Mouse (Mus musculus): Measurements from ENCODE around the gene Smco3. TPM values are rescaled to one million over a fixed set of nuclear protein-coding genes. Genes with fewer than 3 reads are reported as not detected.

Gene Smco3
- total RNA-seq, 2 experiments from 2014 or later, result not detected

DNA sequence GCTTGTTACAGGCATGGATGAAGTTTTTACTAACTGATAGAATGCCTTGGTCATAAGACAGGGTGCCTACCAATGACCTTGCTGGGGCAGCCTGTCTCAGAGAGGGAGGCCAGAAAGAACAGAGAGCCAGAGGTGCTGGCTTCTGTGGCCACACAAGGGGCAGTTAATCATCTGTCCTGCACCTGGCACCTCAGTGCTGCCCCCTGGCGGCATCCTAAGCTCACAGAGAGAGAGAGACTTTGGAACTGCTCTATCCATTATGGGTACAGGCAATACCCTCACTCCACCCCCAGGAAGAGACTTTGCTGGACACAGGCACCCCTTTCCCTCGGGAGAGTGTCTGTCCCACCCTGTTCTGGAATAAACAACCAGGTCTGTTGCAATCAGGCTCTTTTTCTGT lies 12.5 kb upstream of the Smco3 start:
- DNase-seq (ENCODE audit: low spot score), result peak; percentile 20
- intact Hi-C loops (cut with DNase I), result no loop called here

DNA sequence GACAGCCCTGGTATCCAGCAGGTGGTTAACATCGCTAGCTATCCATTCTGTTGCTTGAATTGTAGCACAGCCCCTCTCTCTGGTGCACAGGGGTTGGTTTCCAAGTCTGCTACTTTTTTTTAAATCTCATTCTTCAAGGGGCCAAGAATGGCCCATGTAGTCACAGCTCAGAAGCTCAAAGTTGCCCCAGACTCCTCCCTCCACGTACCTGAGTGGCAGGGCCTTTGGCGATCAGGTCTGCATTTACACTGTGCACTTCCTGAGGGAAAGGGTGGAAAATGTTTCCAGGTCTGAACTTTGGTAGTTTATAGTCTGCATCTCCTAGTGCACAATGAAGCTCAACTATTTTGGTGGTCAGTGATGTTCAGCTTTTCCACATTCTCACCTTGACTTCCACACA lies 12.0 kb upstream of the Smco3 start:
- intact Hi-C loops (cut with DNase I), result no loop called here
- no peak for DNase-seq (ENCODE audit: low spot score)

GRCm38 (mm10) chr6:136845706-136846480 lies 10.6 kb upstream of the Smco3 start:
- no peak for DNase-seq (ENCODE audit: low spot score)

GRCm38 (mm10) chr6:136844903-136845302 lies 9.7 kb upstream of the Smco3 start:
- intact Hi-C loops (cut with DNase I), result no loop called here
- DNase-seq (ENCODE audit: low spot score), result no peak

More at GRCm38 (mm10) chr6:136845706-136846480, 10.6 kb upstream of the Smco3 start:
- intact Hi-C loops (cut with DNase I), result no loop called here

DNA sequence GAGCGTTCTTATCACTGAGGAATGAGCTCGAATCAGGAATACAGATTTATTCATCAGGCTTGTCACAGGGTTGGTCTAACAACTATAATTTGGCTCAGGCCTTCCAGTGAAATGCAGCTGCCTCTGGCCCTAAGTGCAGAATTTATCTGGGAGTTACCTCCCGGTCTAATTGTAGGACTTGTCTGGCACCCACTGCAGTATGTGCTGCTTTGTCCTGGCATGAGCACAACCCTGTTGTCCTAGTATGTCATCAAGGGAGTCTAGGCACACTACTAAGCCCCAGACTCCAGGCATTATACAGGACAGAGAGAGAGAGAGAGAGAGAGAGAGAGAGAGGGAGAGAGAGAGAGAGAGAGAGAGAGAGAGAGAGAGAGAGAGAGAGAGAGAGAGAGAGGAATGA lies 2.1 kb upstream of the Smco3 start:
- intact Hi-C loops (cut with DNase I), result no loop called here
- no peak for DNase-seq (ENCODE audit: low spot score)

GRCm38 (mm10) chr6:136831712-136832111 lies 3.5 kb downstream of the Smco3 start:
- DNase-seq (ENCODE audit: low spot score), result no peak
- intact Hi-C loops (cut with DNase I), result no loop called here

DNA sequence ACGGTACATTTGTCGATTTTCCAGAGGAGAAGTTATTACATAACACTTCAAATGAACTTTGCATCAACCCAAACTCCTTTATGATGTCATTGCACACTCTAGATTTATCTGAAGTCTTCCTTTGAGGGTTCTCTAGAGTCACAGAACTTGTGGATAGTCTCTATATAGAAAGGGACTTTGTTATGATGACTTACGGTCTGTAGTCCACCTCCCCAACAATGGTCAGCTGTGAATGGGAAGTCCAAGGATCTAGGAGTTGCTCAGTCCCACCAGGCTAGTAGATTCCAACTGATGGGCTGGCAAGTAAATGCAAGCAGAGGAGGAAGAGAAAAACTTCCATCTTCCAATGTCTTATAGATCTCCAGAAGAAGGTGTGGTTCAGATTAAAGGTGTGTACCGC lies 6.6 kb downstream of the Smco3 start:
- DNase-seq (ENCODE audit: low spot score), result no peak
- intact Hi-C loops (cut with DNase I), result no loop called here

- intact Hi-C loops (cut with DNase I), result loop anchor here (1.0 kb wide), 1 partner anchor 24 kb away; the partner anchor contains the start of gene Hist4h4
- DNase-seq (ENCODE audit: low spot score), result peak; percentile 94
These were observed 7.2 kb downstream of the Smco3 start, which contains the start of gene Wbp11 for GRCm38 (mm10) chr6:136827881-136828561. Gene Wbp11 (minus strand): TSS chr6:136828233.

DNA sequence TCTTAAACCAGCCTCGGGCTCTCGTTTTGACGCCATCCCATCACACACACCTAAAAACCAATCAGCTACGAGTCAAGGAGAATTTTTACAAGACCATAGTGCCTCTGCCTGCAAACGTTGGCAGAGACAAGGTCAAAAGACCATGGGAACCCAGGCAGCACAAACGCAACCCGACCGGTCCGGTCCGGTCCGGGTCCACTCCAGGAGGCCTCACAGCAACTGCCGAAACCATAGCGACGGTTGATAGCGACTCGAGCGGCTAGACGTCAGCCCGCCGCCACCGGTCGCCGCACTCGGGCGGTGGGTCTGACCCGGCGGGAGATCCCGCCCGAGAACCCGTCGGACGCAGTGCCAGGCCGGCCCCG lies 7.8 kb downstream of the Smco3 start, which contains the start of gene BC049715:
Gene BC049715 (plus strand): TSS at position 111 of the 365 bp plus-strand sequence.
- no peak for DNase-seq (ENCODE audit: low spot score)
- intact Hi-C loops (cut with DNase I), result loop anchor here (1.0 kb wide), 1 partner anchor 23 kb away; the partner anchor contains the start of gene Hist4h4

DNA sequence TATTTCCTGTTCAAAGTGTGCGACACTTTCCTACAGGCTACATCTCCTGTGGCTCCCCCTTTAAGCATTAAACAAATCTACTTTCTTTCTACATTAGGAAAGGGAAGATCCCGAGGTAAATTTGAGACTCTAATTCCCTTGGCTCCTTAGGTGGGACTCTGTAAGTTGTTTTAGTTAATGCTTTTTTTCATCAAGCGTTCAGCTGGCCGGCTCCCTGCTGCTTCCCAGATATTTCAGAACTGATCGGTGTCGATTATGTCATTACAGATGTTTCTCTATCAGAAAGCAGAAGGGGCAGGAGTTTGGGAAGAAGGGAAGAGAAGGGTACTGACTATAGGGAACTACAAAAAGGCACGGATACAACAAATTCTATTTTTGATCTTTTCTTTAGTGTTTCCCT lies 8.1 kb downstream of the Smco3 start:
- DNase-seq (ENCODE audit: low spot score), result no peak
- intact Hi-C loops (cut with DNase I), result loop anchor here (1.0 kb wide), 1 partner anchor 23 kb away; the partner anchor contains the start of gene Hist4h4

GRCm38 (mm10) chr6:136824987-136825386 lies 10.3 kb downstream of the Smco3 start:
- intact Hi-C loops (cut with DNase I), result no loop called here
- no peak for DNase-seq (ENCODE audit: low spot score)

- intact Hi-C loops (cut with DNase I), result no loop called here
- DNase-seq (ENCODE audit: low spot score), result no peak
These were observed 14.2 kb downstream of the Smco3 start for GRCm38 (mm10) chr6:136821086-136821485.

GRCm38 (mm10) chr6:136820381-136820780 lies 14.9 kb downstream of the Smco3 start:
- intact Hi-C loops (cut with DNase I), result no loop called here

GRCm38 (mm10) chr6:136817549-136817948 lies 17.7 kb downstream of the Smco3 start:
- DNase-seq (ENCODE audit: low spot score), result no peak
- intact Hi-C loops (cut with DNase I), result no loop called here

More at GRCm38 (mm10) chr6:136820381-136820780, 14.9 kb downstream of the Smco3 start:
- no peak for DNase-seq (ENCODE audit: low spot score)

DNA sequence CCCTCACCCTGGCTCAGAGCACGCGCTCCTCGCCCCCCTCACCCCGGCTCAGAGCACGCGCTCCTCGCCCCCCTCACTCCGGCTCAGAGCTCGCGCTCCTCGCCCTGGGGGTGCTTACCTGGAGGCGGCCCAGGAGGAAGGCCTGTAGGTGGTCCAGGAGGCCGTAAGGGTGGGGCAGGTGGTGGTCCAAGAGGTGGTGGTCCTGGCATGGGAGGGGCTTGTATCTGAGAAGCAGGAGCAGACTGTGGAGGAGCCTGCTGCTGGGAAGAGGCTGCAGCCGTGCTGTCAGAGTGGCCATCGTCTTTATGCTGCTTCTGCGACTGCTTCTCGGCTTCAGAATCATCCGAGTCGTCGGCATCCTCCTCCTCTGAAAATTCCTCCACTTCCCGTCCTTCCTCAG lies 18.4 kb downstream of the Smco3 start:
- no peak for DNase-seq (ENCODE audit: low spot score)
- intact Hi-C loops (cut with DNase I), result no loop called here

DNA sequence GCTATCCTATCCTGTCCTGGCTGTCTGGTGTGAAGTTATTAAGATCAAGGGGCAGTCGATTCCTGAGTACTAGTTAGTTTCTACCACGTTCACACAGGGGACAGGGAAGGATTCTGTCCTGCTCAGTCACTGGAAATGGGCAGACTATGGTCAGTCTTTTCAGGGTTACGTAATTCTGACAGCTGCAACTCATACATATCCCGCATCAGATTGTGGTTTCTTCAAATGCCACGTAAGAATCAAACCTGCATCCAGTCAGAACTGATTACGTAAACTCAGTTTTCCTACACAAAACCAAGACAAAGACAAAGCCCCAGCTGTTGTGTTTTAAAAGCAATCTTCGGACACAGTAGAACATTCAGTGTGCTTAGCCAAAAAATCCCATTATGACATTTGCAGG lies 19.9 kb downstream of the Smco3 start:
- intact Hi-C loops (cut with DNase I), result no loop called here
- DNase-seq (ENCODE audit: low spot score), result no peak

- intact Hi-C loops (cut with DNase I), result no loop called here
- no peak for DNase-seq (ENCODE audit: low spot score)
These were observed 22.1 kb downstream of the Smco3 start for GRCm38 (mm10) chr6:136813117-136813516.

DNA sequence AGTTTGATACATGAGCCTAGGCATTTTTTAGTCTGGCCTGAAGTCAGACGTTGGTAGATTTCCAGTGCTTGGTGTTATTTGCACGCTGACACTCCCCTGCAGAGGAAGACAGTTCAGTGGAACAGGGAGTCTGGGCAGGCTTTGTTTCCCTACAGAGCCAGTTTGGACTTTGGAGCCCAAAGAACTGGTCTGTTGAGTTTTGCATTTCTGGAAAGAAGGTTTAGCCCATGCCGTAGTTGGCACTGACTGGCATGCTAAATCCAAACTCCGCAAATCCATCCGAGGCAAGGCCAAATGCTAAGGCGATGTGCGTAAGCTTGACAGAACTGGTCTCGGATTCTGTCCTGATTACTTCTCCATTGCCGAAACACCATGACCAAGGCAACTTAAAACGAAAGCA lies 24.1 kb downstream of the Smco3 start:
- intact Hi-C loops (cut with DNase I), result no loop called here
- no peak for DNase-seq (ENCODE audit: low spot score)

DNA sequence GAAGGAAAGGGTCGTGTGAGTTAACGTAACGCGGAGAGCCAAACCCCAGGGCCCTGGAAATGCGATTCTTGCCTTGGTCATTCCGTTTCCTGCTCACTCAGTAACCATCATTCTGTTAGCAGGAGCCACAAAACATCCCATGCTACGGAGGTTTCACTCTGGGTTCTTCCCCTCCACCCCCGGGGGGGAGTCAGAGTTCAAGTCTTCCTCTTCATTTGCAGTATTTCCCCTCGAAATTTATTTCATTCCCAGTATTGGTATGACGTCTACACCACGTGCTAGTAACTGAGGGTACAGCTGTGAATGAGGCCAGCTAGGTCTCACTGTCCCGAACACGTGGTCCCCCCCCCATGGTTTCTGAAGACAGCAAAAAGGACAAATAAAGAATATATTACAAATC lies 25.6 kb downstream of the Smco3 start:
- DNase-seq (ENCODE audit: low spot score), result no peak
- intact Hi-C loops (cut with DNase I), result loop anchor here (10.0 kb wide), 1 partner anchor 925 kb away; the partner anchor contains the start of gene Strap

GRCm38 (mm10) chr6:136809077-136809476 lies 26.2 kb downstream of the Smco3 start:
- DNase-seq (ENCODE audit: low spot score), result peak; percentile 35
- intact Hi-C loops (cut with DNase I), result loop anchor here (10.0 kb wide), 1 partner anchor 926 kb away; the partner anchor contains the start of gene Strap

- DNase-seq (ENCODE audit: low spot score), result peak; percentile 12
- intact Hi-C loops (cut with DNase I), result loop anchor here (10.0 kb wide), 1 partner anchor 926 kb away; the partner anchor contains the start of gene Strap
These were observed 26.6 kb downstream of the Smco3 start for GRCm38 (mm10) chr6:136808631-136809046.

All from heart, postnatal 25 days (tissue).